Mouse (Mus musculus) hindbrain, embryonic 13.5 days (tissue): ENCODE measurements around the gene Tsen2. TPM values are rescaled to one million over a fixed set of nuclear protein-coding genes. Genes with fewer than 3 reads are reported as not detected.

Experiments
- ATAC-seq: fragments of 200-750 bp; cut with Nextera tagmentation; 2 replicates; pipeline ENCODE4 v1.8.0; 2017; ENCODE audit warnings: moderate TSS enrichment; ENCODE audit not compliant: low FRiP score
- H3K27ac ChIP-seq: fragments of 300-500 bp; sonication (generic); 2 replicates; pipeline ENCODE4 v1.5.1; 2015; ENCODE audit warnings: inconsistent platforms, mild to moderate bottlenecking, moderate library complexity
- H3K27me3 ChIP-seq: fragments of 300-500 bp; sonication (generic); 2 replicates; pipeline ENCODE4 v1.6.1; 2015; ENCODE audit warnings: mild to moderate bottlenecking, inconsistent platforms
- H3K36me3 ChIP-seq: fragments of 300-500 bp; sonication (generic); 2 replicates; pipeline ENCODE4 v1.6.1; 2015; ENCODE audit warnings: mild to moderate bottlenecking, inconsistent platforms
- H3K4me1 ChIP-seq: fragments of 300-500 bp; sonication (generic); replicated peaks from 2 replicates; pipeline ENCODE4 v1.6.1; 2015; ENCODE audit warnings: inconsistent platforms
- H3K4me2 ChIP-seq: fragments of 300-500 bp; sonication (generic); 2 replicates; pipeline ENCODE4 v1.6.1; 2015; ENCODE audit warnings: inconsistent platforms, mild to moderate bottlenecking, moderate library complexity
- H3K4me3 ChIP-seq: fragments of 300-500 bp; sonication (generic); 2 replicates; pipeline ENCODE4 v1.5.1; 2015; ENCODE audit warnings: mild to moderate bottlenecking, inconsistent platforms
- H3K9ac ChIP-seq: fragments of 300-500 bp; sonication (generic); 2 replicates; pipeline ENCODE4 v1.6.1; 2015; ENCODE audit warnings: mild to moderate bottlenecking, inconsistent platforms
- H3K9me3 ChIP-seq: fragments of 300-500 bp; sonication (generic); 2 replicates; pipeline ENCODE4 v1.6.1; 2016; ENCODE audit warnings: inconsistent platforms
- whole genome bisulfite sequencing: fragments of 180-500 bp; shearing (Covaris S2); methylation state at CpG from one replicate; pipeline ENCODE4 v1.1.7; 2015; 5-methylcytosine and 5-hydroxymethylcytosine counted together
- polyA plus RNA-seq: library from polyadenylated mRNA; unstranded; fragments of >200 nt; fragmentation: Nextera tagmentation; extraction: Ambion mirVana; gene quantifications from 2 replicates; pipeline ENCODE4 v1.2.1, GENCODE M21; 2015

Gene Tsen2
- polyA plus RNA-seq, 1 experiment from 2014 or later: 30.1 TPM

GRCm38 (mm10) chr6:115546276-115546675, 1.8 kb downstream of the Tsen2 start:
- H3K9me3 ChIP-seq: no peaks in the 10 kb centered on the region
- H3K27ac ChIP-seq: no peak overlapping the region
- H3K4me1 ChIP-seq: peaks cover 15% of the 10 kb centered on the region
- peaks cover 31% of the 10 kb centered on the region for H3K36me3 ChIP-seq
- H3K4me2 ChIP-seq: no peak overlapping the region
- ATAC-seq: no peak
- WGBS: 93% methylated on average over 5 of the region's 5 CpGs
- H3K4me3 ChIP-seq: no peak overlapping the region
- no peak overlapping the region for H3K9ac ChIP-seq
- H3K27me3 ChIP-seq: no peaks in the 10 kb centered on the region

GRCm38 (mm10) chr6:115555485-115555884, 11.0 kb downstream of the Tsen2 start:
- WGBS: 87% methylated on average over 5 of the region's 5 CpGs
- peaks cover 84% of the 10 kb centered on the region for H3K36me3 ChIP-seq
- no peak for ATAC-seq

DNA sequence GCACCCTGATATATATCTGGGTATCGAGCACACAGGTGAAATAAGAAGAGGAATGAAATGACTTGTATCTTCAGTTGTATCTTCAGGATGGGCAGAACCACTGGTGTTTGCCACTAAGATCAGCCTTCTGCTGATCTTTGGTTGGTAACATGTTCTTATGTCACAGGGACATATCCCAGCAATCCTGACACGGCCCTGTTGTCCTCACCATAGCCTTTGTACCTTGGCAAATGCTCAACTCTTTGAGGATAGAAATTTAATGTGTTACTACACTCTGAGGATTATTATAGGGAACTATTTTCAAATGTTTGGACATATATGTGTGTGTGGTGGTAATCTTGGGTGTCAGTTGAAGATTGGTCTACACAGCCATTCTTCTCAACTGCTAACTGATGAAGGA, 13.7 kb downstream of the Tsen2 start:
- ATAC-seq: no peak

More at GRCm38 (mm10) chr6:115555485-115555884, 11.0 kb downstream of the Tsen2 start:
- Histone ChIP-seq H3K4me3 (no peak overlapping the region), H3K4me1 (no peaks in the 10 kb centered on the region), H3K4me2 (no peak overlapping the region), H3K9me3 (0 out of 2 replicates have a peak, but pooled peaks cover 3% of the 10 kb centered on the region), H3K27me3 (no peaks in the 10 kb centered on the region), H3K9ac (no peak overlapping the region), H3K27ac (no peak overlapping the region)

GRCm38 (mm10) chr6:115559651-115560632, 15.5 kb downstream of the Tsen2 start:
- H3K4me1 ChIP-seq: no peaks in the 10 kb centered on the region
- no peaks in the 10 kb centered on the region for H3K27me3 ChIP-seq
- ATAC-seq: no peak
- H3K36me3 ChIP-seq: peaks cover 83% of the 10 kb centered on the region
- H3K9ac ChIP-seq: no peak overlapping the region
- 0 out of 2 replicates have a peak, but pooled peaks cover 3% of the 10 kb centered on the region for H3K9me3 ChIP-seq
- no peak overlapping the region for H3K4me2 ChIP-seq
- H3K4me3 ChIP-seq: no peak overlapping the region
- WGBS: 77% methylated on average over 21 of the region's 21 CpGs
- no peak overlapping the region for H3K27ac ChIP-seq

More for the DNA sequence above, 13.7 kb downstream of the Tsen2 start:
- H3K4me1 ChIP-seq: no peaks in the 10 kb centered on the region
- H3K4me2 ChIP-seq: no peak overlapping the region
- no peaks in the 10 kb centered on the region for H3K27me3 ChIP-seq
- no peak overlapping the region for H3K27ac ChIP-seq
- 94% methylated on average over 2 of the region's 2 CpGs for WGBS
- H3K9me3 ChIP-seq: 0 out of 2 replicates have a peak, but pooled peaks cover 3% of the 10 kb centered on the region
- H3K4me3 ChIP-seq: no peak overlapping the region
- H3K9ac ChIP-seq: no peak overlapping the region
- peaks cover 88% of the 10 kb centered on the region for H3K36me3 ChIP-seq

- H3K4me2 ChIP-seq: no peak overlapping the region
- no peaks in the 10 kb centered on the region for H3K4me1 ChIP-seq
- no peak for ATAC-seq
- no peaks in the 10 kb centered on the region for H3K27me3 ChIP-seq
- no peaks in the 10 kb centered on the region for H3K9me3 ChIP-seq
- no peak overlapping the region for H3K4me3 ChIP-seq
- H3K27ac ChIP-seq: no peak overlapping the region
- no peak overlapping the region for H3K9ac ChIP-seq
- WGBS: 94% methylated on average over 6 of the region's 6 CpGs
- peaks cover 90% of the 10 kb centered on the region for H3K36me3 ChIP-seq
Measured at GRCm38 (mm10) chr6:115565479-115566045, 21.1 kb downstream of the Tsen2 start.

GRCm38 (mm10) chr6:115574171-115574570, 29.7 kb downstream of the Tsen2 start:
- Histone ChIP-seq H3K4me1 (no peaks in the 10 kb centered on the region), H3K4me3 (no peak overlapping the region), H3K27me3 (no peaks in the 10 kb centered on the region), H3K9me3 (no peaks in the 10 kb centered on the region), H3K9ac (no peak overlapping the region), H3K36me3 (peaks cover 98% of the 10 kb centered on the region), H3K4me2 (no peak overlapping the region), H3K27ac (no peak overlapping the region)
- 93% methylated on average over 7 of the region's 7 CpGs for WGBS
- no peak for ATAC-seq

DNA sequence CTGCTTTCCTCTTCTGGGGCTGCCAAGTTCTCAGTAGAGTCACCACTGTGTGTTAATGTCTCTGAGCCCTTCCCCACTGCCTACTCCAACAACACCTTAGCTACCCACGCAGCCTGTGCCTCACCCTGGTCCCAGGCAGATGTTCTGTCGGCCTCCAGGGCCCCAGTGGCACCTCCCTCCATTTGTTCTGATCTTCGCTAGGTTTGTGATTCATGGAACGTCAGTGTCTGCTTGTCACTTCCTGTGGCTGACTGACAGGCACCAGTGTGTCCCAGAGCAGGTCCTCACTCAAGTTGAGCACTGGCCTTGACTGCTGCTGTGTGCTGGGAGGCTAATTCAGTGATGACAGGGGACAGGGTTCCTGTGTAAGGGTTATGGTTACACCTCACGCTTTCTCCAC, 32.9 kb downstream of the Tsen2 start:
- Histone ChIP-seq H3K27me3 (no peaks in the 10 kb centered on the region), H3K4me3 (no peak overlapping the region), H3K4me1 (no peaks in the 10 kb centered on the region), H3K9ac (no peak overlapping the region), H3K27ac (no peak overlapping the region), H3K4me2 (no peak overlapping the region), H3K9me3 (no peaks in the 10 kb centered on the region), H3K36me3 (peaks cover 91% of the 10 kb centered on the region)
- no peak for ATAC-seq
- WGBS: 88% methylated on average over 5 of the region's 5 CpGs

- no peak for ATAC-seq
- Histone ChIP-seq H3K4me2 (no peak overlapping the region), H3K36me3 (peaks cover 86% of the 10 kb centered on the region), H3K4me1 (no peaks in the 10 kb centered on the region), H3K4me3 (no peak overlapping the region), H3K9ac (no peak overlapping the region), H3K27ac (no peak overlapping the region), H3K27me3 (no peaks in the 10 kb centered on the region), H3K9me3 (no peaks in the 10 kb centered on the region)
- 93% methylated on average over 9 of the region's 9 CpGs for WGBS
Measured at GRCm38 (mm10) chr6:115577941-115578340, 33.5 kb downstream of the Tsen2 start.

DNA sequence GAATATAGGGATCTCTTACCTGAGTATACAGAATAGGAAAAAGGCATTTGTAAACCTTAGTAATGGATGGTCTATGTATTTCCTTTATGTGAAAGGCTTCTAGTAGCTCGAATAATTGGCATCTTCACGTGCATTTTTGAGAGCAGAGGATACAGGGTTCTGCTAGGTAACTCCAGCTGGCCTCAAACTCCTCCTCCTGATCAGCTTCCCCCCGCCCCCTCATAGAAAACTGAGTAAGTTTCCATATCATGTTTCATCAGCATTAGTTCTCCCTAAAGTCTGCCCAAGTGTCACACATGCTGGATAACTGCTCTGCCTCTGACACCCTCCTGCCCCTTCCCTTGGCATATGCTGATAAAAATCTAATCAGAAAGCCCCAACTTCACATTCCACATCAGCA, 36.3 kb downstream of the Tsen2 start:
- Histone ChIP-seq H3K4me3 (no peak overlapping the region), H3K27ac (no peak overlapping the region), H3K9me3 (no peaks in the 10 kb centered on the region), H3K27me3 (no peaks in the 10 kb centered on the region), H3K36me3 (peaks cover 58% of the 10 kb centered on the region), H3K9ac (no peak overlapping the region), H3K4me2 (no peak overlapping the region), H3K4me1 (no peaks in the 10 kb centered on the region)
- no peak for ATAC-seq
- WGBS: 84% methylated on average over 3 of the region's 3 CpGs

DNA sequence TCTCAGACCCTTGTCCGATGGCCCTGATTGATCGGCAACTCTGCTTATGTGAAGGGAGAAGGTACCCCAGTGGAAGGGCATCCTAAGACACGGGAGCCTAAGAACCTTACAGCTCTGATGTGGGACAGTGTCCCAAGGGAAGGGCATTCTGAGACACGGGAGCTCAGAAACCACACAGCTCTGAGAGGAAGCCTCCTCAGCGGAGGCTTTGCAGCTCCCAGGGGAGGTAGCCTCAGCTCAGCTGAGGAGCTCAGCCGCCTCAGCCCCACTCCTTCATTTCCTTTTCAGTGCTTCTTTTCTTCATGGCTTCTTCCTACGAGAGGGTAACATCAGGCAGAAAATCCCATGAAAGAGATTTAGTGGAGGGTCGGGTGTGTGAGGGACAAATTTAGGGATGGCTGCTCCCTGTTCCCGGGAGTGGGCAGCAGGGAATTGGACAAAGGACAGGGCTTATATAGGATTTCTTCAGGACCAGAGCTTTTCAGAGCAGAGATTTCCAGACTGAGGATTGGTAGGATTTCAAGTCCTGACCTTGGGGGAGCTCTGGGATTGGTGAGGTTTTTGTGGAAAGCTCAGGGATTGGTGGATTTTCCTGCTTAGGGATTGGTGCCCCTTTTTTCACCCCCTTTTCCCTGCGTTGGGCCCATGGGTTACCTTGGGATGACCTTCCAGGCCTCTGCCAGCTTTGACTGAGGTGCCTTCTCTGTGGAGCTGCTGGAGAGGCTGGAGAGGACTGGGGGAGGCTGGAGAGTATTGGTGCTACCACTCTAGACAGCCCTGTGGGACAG, 38.1 kb downstream of the Tsen2 start:
- 85% methylated on average over 10 of the region's 10 CpGs for WGBS
- Histone ChIP-seq H3K36me3 (peaks cover 41% of the 10 kb centered on the region), H3K27me3 (no peaks in the 10 kb centered on the region), H3K9ac (no peak overlapping the region), H3K9me3 (no peaks in the 10 kb centered on the region), H3K4me1 (no peaks in the 10 kb centered on the region), H3K4me3 (no peak overlapping the region), H3K4me2 (no peak overlapping the region), H3K27ac (no peak overlapping the region)
- no peak for ATAC-seq

GRCm38 (mm10) chr6:115583430-115584125, 39.1 kb downstream of the Tsen2 start:
- WGBS: 88% methylated on average over 6 of the region's 6 CpGs
- Histone ChIP-seq H3K27ac (no peak overlapping the region), H3K36me3 (peaks cover 30% of the 10 kb centered on the region), H3K9ac (no peak overlapping the region), H3K4me1 (no peaks in the 10 kb centered on the region), H3K4me3 (no peak overlapping the region), H3K4me2 (no peak overlapping the region), H3K9me3 (no peaks in the 10 kb centered on the region), H3K27me3 (no peaks in the 10 kb centered on the region)
- ATAC-seq: no peak

GRCm38 (mm10) chr6:115584176-115584575, 39.7 kb downstream of the Tsen2 start:
- H3K9ac ChIP-seq: no peak overlapping the region
- ATAC-seq: no peak
- 82% methylated on average over 3 of the region's 3 CpGs for WGBS
- H3K4me2 ChIP-seq: no peak overlapping the region
- no peak overlapping the region for H3K4me3 ChIP-seq
- no peaks in the 10 kb centered on the region for H3K27me3 ChIP-seq
- H3K4me1 ChIP-seq: no peaks in the 10 kb centered on the region
- no peak overlapping the region for H3K27ac ChIP-seq
- H3K9me3 ChIP-seq: no peaks in the 10 kb centered on the region
- peaks cover 25% of the 10 kb centered on the region for H3K36me3 ChIP-seq
